Mouse (Mus musculus) heart, adult 2 months (tissue): ENCODE measurements around the gene Dhps.

ENCODE experiments used
- CTCF ChIP-seq: fragments of 200-600 bp; IDR thresholded peaks from 2 replicates; pipeline ENCODE4 v1.8.1; 2022; ENCODE audit warnings: antibody characterized with exemption, mild to moderate bottlenecking, moderate library complexity
- POLR2A ChIP-seq: fragments of 200-500 bp; IDR thresholded peaks from 2 replicates; pipeline ENCODE4 v1.6.1; 2011; ENCODE audit warnings: mild to moderate bottlenecking, low read depth, low read length, control low read depth; ENCODE audit not compliant: insufficient read depth

GRCm38 (mm10) chr8:85086238-85086637 lies 14.7 kb downstream of the Dhps start:
- TF ChIP-seq POLR2A (no peak), CTCF (peak; percentile 61)
